Mouse (Mus musculus) midbrain, embryonic 16.5 days (tissue): ENCODE data around the gene Hdac9. TPM values are rescaled to one million over a fixed set of nuclear protein-coding genes. Genes with fewer than 3 reads are reported as not detected.

ENCODE experiments used
- ATAC-seq: fragments of 200-750 bp; cut with Nextera tagmentation; 2 replicates; pipeline ENCODE4 v1.8.0; 2017; ENCODE audit warnings: moderate TSS enrichment
- H3K27ac ChIP-seq: fragments of 300-500 bp; sonication (generic); 2 replicates; pipeline ENCODE4 v1.5.1; 2014; ENCODE audit warnings: mild to moderate bottlenecking, low read length, mixed read lengths
- H3K27me3 ChIP-seq: fragments of 300-500 bp; sonication (generic); 2 replicates; pipeline ENCODE4 v1.6.1; 2014; ENCODE audit warnings: low read depth, low read length, mixed read lengths; ENCODE audit not compliant: control insufficient read depth, insufficient read depth
- H3K36me3 ChIP-seq: fragments of 300-500 bp; sonication (generic); 2 replicates; pipeline ENCODE4 v1.6.1; 2014; ENCODE audit warnings: mild to moderate bottlenecking, low read length, moderate library complexity, mixed read lengths; ENCODE audit not compliant: control insufficient read depth, insufficient read depth
- H3K4me1 ChIP-seq: fragments of 300-500 bp; sonication (generic); 2 replicates; pipeline ENCODE4 v1.6.1; 2014; ENCODE audit warnings: mild to moderate bottlenecking, low read length, mixed read lengths; ENCODE audit not compliant: control insufficient read depth, insufficient read depth
- H3K4me2 ChIP-seq: fragments of 300-500 bp; sonication (generic); 2 replicates; pipeline ENCODE4 v1.6.1; 2014; ENCODE audit warnings: mild to moderate bottlenecking, low read length, mixed read lengths
- H3K4me3 ChIP-seq: fragments of 300-500 bp; sonication (generic); 2 replicates; pipeline ENCODE4 v1.5.1; 2014; ENCODE audit warnings: low read depth, mild to moderate bottlenecking, low read length, moderate library complexity, mixed read lengths
- H3K9ac ChIP-seq: fragments of 300-500 bp; sonication (generic); 2 replicates; pipeline ENCODE4 v1.6.1; 2014; ENCODE audit warnings: low read depth, low read length, mixed read lengths
- H3K9me3 ChIP-seq: fragments of 300-500 bp; sonication (generic); replicated peaks from 2 replicates; pipeline ENCODE4 v1.6.1; 2014; ENCODE audit warnings: mild to moderate bottlenecking, low read length, mixed read lengths; ENCODE audit not compliant: control insufficient read depth, poor library complexity, severe bottlenecking
- WGBS: fragments of 180-500 bp; shearing (Covaris S2); extraction: QIAGEN DNeasy Blood & Tissue Kit; methylation state at CpG from one replicate; pipeline ENCODE4 v1.1.7; 2014; 5-methylcytosine and 5-hydroxymethylcytosine counted together
- polyA plus RNA-seq: library from polyadenylated mRNA; unstranded; fragments of >200 nt; fragmentation: Nextera tagmentation; extraction: Ambion mirVana; gene quantifications from 2 replicates; pipeline ENCODE4 v1.2.1, GENCODE M21; 2015

The Hdac9 gene
- polyA plus RNA-seq, 1 experiment from 2014 or later, result 12.6 TPM

DNA sequence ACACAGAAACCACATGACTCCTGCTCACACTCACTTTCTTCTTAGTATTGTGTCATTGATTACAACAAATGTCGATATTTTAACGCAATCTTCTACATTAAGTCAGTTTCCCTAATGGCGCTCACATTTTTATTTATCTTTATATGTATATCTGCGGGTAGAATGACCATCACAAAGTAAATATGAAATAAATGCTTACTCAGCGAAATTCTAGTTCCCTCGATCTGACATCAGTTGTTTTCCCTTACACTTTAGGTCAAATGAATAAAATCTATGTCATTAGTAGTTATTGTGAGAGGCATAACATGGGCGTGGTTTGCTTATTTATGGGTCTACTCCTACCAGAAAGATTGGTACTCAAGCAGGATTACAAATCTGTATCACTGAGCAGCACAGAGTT is 514.8 kb downstream of the Hdac9 start:
- no peaks in the 10 kb centered on the region for H3K4me1 ChIP-seq
- no peak overlapping the region for H3K4me3 ChIP-seq
- no peak for ATAC-seq
- no peaks in the 10 kb centered on the region for H3K27me3 ChIP-seq
- H3K36me3 ChIP-seq, result no peaks in the 10 kb centered on the region; the same call in 1 of the 2 replicates
- H3K9me3 ChIP-seq, result no peaks in the 10 kb centered on the region
- WGBS, result 96% methylated on average over 7 of the region's 7 CpGs
- no peak overlapping the region for H3K9ac ChIP-seq
- H3K4me2 ChIP-seq, result no peak overlapping the region
- no peak overlapping the region for H3K27ac ChIP-seq

GRCm38 (mm10) chr12:34398611-34399010 is 518.3 kb downstream of the Hdac9 start:
- ATAC-seq, result no peak
- Histone ChIP-seq H3K9ac (no peak overlapping the region), H3K36me3 (no peaks in the 10 kb centered on the region; the same call in 1 of the 2 replicates), H3K9me3 (no peaks in the 10 kb centered on the region), H3K4me2 (no peak overlapping the region), H3K27ac (no peak overlapping the region), H3K4me1 (no peaks in the 10 kb centered on the region), H3K4me3 (no peak overlapping the region), H3K27me3 (no peaks in the 10 kb centered on the region)
- WGBS, result 95% methylated on average over 10 of the region's 10 CpGs

- Histone ChIP-seq H3K27ac (no peak overlapping the region), H3K36me3 (no peaks in the 10 kb centered on the region), H3K4me1 (no peaks in the 10 kb centered on the region), H3K27me3 (no peaks in the 10 kb centered on the region), H3K9me3 (no peaks in the 10 kb centered on the region), H3K4me3 (no peak overlapping the region), H3K4me2 (no peak overlapping the region), H3K9ac (no peak overlapping the region)
- ATAC-seq, result no peak
- WGBS, result 69% methylated on average over 3 of the region's 3 CpGs
Measured at GRCm38 (mm10) chr12:34394342-34394741, 522.6 kb downstream of the Hdac9 start.

DNA sequence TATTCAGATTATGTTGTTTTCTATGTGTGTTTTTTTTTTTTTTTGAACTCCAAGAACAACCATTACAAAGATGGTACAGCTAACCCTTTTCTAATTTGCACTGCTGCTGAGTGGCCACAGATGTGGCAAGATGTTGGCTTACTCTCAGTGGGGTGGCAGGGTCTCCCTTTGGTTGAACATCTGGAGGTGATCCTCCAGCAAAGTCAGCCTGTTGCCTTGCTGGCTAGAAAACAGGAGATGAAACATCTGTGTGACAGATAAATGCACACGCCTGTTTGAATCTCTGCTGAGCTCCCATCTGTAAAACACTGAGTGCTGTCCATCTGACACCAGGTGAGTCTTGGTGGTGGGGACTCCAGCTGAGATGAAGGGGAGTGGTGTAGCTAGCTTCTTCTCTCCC is 537.2 kb downstream of the Hdac9 start:
- Histone ChIP-seq H3K9ac (no peak overlapping the region), H3K27me3 (no peaks in the 10 kb centered on the region), H3K4me3 (no peak overlapping the region), H3K4me2 (no peak overlapping the region), H3K4me1 (no peaks in the 10 kb centered on the region), H3K27ac (no peak overlapping the region), H3K36me3 (no peaks in the 10 kb centered on the region), H3K9me3 (no peaks in the 10 kb centered on the region)
- ATAC-seq, result no peak
- WGBS, result 95% methylated on average over 1 of the region's 1 CpGs

DNA sequence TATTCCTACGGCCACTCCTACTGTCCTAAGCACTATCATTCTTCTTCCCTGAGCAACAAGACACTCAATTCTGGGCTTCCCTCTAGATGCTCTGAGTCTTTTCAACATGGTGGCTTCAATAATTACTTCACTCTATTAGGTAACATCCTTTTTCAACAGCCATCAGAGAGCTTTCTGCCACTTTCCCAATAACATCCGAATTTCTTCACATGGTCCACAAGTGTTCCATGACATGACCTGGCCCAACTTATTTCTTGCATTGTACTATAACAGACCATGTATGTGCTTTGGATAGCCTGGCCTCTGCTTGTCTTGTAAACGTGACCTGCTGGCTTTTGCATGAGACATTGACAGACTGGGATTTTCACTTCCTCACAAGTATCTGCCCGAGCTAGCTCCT is 538.3 kb downstream of the Hdac9 start:
- H3K27me3 ChIP-seq, result no peaks in the 10 kb centered on the region
- H3K27ac ChIP-seq, result no peak overlapping the region
- no peak overlapping the region for H3K4me3 ChIP-seq
- H3K4me1 ChIP-seq, result no peaks in the 10 kb centered on the region
- no peaks in the 10 kb centered on the region for H3K36me3 ChIP-seq
- no peak for ATAC-seq
- no peak overlapping the region for H3K9ac ChIP-seq
- no peak overlapping the region for H3K4me2 ChIP-seq
- 96% methylated on average over 4 of the region's 4 CpGs for WGBS
- no peaks in the 10 kb centered on the region for H3K9me3 ChIP-seq

DNA sequence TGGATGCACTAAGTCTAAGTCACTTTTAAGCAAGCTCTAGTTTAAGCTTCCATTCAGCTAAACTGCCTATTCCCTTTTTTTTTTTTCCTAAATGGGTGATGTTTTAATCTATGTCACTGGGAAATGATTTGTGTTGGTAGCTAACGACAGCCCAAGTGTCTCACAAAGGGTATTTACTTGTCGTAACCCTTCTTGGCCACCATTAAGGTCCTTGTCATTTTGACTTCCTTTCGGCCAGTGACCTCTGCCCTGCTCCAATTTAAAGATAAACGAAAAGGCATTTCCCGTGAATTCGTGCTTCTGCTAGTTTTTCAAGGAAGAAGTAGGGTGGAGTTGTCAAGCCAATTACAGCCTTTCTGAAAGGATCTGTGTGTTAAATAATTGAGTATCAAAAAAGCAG is 565.0 kb downstream of the Hdac9 start:
- 28% methylated on average over 6 of the region's 6 CpGs for WGBS
- H3K9ac ChIP-seq, result no peak overlapping the region
- H3K9me3 ChIP-seq, result no peaks in the 10 kb centered on the region
- H3K27me3 ChIP-seq, result no peaks in the 10 kb centered on the region
- H3K4me2 ChIP-seq, result no peak overlapping the region
- no peak for ATAC-seq
- H3K27ac ChIP-seq, result no peak overlapping the region
- no peaks in the 10 kb centered on the region for H3K4me1 ChIP-seq
- no peaks in the 10 kb centered on the region for H3K36me3 ChIP-seq
- H3K4me3 ChIP-seq, result no peak overlapping the region

DNA sequence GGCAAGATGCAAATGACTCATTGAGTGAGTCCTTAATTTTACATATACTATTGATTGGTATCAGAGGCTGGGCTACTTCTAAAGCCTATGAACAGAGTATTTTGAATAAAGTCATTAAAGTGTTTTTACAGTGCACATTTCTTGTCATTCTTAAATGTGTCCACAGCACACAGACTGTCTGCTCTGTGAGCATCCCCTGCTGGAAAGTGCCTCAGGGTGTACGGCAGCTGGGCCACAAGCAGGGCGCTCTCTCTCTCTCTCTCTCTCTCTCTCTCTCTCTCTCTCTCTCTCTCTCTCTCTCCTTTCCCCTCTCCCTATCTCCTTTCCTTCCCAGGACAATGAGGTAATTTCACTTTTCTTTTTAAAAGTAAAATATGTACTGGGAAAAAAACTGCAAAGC is 569.4 kb downstream of the Hdac9 start:
- ATAC-seq, result no peak
- H3K9me3 ChIP-seq, result no peaks in the 10 kb centered on the region
- no peak overlapping the region for H3K4me3 ChIP-seq
- no peaks in the 10 kb centered on the region for H3K27me3 ChIP-seq
- H3K27ac ChIP-seq, result no peak overlapping the region
- WGBS, result 75% methylated on average over 2 of the region's 2 CpGs
- no peaks in the 10 kb centered on the region for H3K36me3 ChIP-seq
- H3K9ac ChIP-seq, result no peak overlapping the region
- no peaks in the 10 kb centered on the region for H3K4me1 ChIP-seq
- H3K4me2 ChIP-seq, result no peak overlapping the region

DNA sequence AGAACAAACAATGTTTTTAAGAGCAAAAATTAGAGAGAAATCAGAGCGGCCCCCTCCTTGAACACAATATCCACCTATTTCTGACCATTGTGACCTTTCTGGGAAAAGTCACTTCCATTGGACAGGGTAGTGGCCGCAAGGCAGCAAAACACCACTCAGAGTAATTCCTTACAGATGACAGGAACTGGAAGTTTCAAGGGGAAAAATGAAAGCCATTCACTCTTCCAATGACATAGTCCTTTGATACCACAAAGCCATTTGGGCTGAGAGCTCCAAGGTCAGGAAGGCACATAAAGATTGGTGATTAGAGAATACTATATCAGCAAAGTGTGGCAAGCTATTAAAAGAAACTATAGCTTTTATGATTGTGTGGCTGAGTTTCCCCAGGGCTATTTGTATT is 574.1 kb downstream of the Hdac9 start:
- Histone ChIP-seq H3K4me3 (no peak overlapping the region), H3K4me1 (no peaks in the 10 kb centered on the region), H3K36me3 (no peaks in the 10 kb centered on the region), H3K27me3 (no peaks in the 10 kb centered on the region), H3K9ac (no peak overlapping the region), H3K27ac (no peak overlapping the region), H3K9me3 (no peaks in the 10 kb centered on the region), H3K4me2 (no peak overlapping the region)
- 87% methylated on average over 2 of the region's 2 CpGs for WGBS
- ATAC-seq, result no peak

DNA sequence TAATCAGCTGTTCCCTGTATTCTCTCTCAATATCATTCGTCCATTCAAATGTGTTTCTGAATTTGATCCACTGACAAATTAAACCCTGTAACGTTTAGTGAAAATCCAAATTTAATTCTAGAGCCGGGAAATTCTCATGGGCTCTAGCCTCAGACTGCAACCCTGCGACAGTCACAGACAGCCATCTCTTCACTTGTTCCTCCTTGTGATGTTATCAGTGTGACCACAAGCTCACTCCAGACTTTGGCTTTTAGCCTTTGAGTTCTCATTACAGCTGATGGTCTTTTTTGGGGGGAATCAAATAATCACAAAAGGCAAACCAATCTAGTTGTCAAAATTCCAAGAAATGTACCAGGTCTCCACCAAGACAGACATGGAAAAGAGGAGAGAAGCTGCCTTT is 578.0 kb downstream of the Hdac9 start:
- 85% methylated on average over 4 of the region's 4 CpGs for WGBS
- H3K36me3 ChIP-seq, result no peaks in the 10 kb centered on the region

More for the DNA sequence above, 578.0 kb downstream of the Hdac9 start:
- H3K27me3 ChIP-seq, result no peaks in the 10 kb centered on the region
- no peaks in the 10 kb centered on the region for H3K9me3 ChIP-seq
- H3K27ac ChIP-seq, result no peak overlapping the region
- H3K9ac ChIP-seq, result no peak overlapping the region
- no peaks in the 10 kb centered on the region for H3K4me1 ChIP-seq
- ATAC-seq, result no peak
- no peak overlapping the region for H3K4me2 ChIP-seq
- H3K4me3 ChIP-seq, result no peak overlapping the region
